Mouse (Mus musculus): ENCODE measurements around the gene Pet117.

Pet117 gene

DNA sequence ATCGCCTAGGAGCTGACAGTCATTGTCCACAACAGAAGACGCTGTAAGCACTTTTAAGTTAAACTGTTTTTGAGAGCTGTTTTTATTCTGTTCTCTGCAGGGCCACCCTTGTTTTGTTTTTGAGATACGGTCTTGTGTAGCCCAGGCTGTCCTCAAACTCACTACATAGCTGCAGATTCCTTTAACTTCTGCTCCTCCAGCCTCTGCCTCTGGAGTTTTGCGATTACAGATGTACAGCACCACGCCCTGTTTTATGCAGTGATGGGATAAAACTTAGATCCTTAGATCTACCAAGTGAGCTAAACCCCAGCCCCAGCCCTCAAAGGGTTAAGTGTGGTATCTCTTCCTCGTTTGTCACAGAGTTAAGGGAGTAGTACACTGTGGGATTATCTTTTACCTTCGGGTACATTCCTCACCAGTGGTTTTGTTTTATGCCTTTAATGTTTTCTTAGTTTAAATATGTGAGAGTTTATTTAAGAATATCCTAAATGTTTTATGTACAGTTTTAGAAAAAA lies 13.9 kb downstream of the Pet117 start:
- DNase-seq (ENCODE audit: low read depth, low spot score): no peak

GRCm38 (mm10) chr2:144386296-144386695 lies 17.5 kb downstream of the Pet117 start:
- no peak for DNase-seq (ENCODE audit: low read depth, low spot score)

- DNase-seq (ENCODE audit: low read depth, low spot score): no peak
Observed at GRCm38 (mm10) chr2:144388416-144388815, 19.6 kb downstream of the Pet117 start.

GRCm38 (mm10) chr2:144399531-144399930 lies 30.7 kb downstream of the Pet117 start:
- DNase-seq (ENCODE audit: low read depth, low spot score): no peak

DNA sequence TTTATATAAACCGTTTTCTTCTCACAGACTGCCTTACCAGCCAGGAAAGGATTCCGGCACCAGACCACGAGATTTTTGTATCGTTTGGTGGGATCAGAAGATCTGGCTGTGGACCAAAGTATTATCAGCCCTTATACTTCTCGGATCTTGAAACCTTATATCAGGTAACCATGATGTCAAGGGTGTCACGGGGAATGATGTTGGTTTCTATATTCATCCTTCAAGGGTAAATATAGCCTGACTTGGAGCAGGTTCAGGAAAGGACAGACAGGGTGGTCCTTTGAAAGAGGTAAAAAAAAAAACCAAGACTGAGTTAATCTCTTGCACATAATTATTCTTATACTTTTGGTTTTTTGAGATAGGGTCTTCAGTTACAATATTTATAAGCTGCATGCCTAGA lies 31.9 kb downstream of the Pet117 start:
- DNase-seq (ENCODE audit: low read depth, low spot score): no peak

DNA sequence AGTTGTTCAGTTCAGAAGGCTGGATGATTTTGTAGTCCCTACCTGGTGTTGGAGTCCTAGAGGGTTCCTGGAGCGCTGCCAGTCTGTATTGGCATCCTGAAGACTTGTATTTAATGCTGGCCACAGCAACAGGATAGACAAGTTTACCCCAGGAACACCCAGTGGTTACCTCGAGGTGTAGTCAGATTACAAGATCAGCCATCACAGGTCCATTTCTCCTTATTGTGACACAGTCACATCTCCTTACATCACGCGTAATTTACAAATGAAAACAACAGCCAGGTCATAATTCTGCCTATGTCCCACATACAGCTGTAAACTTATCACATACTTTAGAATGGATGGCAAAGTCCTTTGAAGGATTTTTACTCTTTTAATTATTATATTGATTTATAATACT lies 40.2 kb downstream of the Pet117 start:
- no peak for DNase-seq (ENCODE audit: low read depth, low spot score)

- DNase-seq (ENCODE audit: low read depth, low spot score): no peak
Observed at GRCm38 (mm10) chr2:144410603-144411002, 41.8 kb downstream of the Pet117 start.

DNA sequence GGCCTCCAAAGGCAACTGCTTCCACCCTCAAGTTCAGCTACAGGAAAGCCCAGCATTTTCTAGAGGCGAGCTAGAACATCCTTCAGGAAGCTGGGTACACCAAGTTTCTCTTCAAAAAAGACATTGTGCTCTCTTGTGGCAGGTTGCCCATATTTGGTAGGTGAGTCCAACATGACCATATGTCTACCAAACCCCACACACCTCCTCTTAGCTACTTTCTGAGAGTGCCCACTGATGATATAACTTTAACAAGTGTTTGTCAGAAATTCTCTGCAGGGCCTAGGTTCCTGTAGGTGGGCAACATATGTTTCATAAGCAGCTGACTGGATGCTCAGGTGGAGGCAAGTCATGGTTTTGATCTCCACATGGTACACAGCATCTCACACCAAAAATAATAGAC lies 45.9 kb downstream of the Pet117 start:
- DNase-seq (ENCODE audit: low read depth, low spot score): no peak

DNA sequence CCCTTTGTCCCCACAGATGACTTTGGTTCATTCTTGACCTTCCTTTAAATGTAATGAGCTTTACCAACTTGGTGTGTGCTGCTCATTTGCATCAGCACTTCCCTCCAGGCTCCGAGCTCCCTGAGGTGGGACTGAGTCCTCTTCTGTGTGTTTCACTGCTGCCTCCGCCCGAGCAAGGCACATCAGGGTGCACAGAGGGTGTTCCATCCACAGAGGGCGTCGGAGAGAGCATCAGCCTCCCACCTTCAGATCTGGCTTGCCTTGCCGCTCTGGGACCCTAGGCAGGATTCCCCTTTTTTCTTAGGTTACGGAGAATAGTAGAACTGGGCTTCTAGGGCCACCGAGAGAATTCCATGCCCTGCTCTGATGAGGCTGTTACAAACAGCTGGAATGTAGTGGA lies 48.1 kb downstream of the Pet117 start:
- DNase-seq (ENCODE audit: low read depth, low spot score): no peak

GRCm38 (mm10) chr2:144418062-144418461 lies 49.3 kb downstream of the Pet117 start:
- no peak for DNase-seq (ENCODE audit: low read depth, low spot score)

DNA sequence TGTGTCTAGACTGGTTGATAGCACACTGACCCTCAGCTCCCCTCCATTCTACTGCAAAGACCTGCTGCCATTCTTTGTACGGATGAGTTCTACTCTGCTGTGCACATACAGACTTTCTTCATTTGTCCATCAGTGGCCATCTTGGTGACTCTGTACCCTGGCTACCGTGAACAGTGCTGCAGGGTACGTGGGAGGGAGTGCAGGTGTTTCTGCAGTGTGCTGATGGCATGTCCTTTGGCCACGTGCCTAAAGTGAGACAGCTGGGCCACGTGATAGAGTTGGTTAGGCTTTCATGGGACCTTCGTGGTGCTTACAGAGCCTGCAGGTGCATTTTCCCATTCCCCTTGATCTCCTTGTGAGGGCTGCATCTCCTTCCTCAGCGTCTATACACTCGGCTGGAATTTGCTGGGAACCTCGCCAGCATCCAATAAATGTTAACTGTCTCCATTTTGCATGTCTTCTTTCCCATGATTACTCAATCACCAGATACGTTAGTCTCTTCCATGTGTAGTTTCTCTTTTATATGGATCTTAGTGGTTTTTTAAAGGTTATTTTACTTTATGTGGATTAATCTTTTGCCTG lies 53.4 kb downstream of the Pet117 start:
- DNase-seq (ENCODE audit: low read depth, low spot score): no peak

Data from retina, postnatal 7 days (tissue).